Mouse (Mus musculus): ENCODE measurements around the gene Pgam2.

DNA sequence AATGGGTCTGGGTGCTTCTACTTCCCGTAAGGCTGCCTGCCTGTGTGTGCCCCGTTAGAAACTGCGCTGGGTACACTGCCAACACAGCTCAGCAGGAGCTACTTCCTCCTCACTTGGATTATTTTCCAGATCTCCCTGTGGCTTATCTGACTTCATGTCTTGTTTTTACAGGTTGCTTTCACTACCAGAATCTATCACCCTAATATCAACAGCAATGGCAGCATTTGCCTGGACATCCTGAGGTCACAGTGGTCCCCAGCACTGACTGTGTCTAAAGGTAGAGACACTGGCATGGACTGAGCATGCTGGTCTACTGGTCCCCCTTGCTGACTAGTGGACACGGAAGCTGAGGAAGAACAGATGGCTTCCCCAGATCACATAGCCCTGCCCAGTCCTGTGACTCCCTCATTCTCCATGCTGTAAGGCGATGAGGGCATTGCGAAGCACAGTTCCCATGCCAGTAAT is 23.5 kb downstream of the Pgam2 start:
- TF ChIP-seq ZC3H11A (IDR thresholded peaks at IDR 0.05; ENCODE audit: borderline replicate concordance, low read depth, low read length) (no peak), ZNF384 (IDR thresholded peaks at IDR 0.05; ENCODE audit: low read depth, low read length) (no peak)
